Mouse (Mus musculus): ENCODE data around the gene Ppfibp2. TPM values are rescaled to one million over a fixed set of nuclear protein-coding genes. Genes with fewer than 3 reads are reported as not detected.
A peak's percentile ranks its signal among the peaks of the same experiment; 100 is the strongest.

The Ppfibp2 gene
- polyA plus RNA-seq, 1 experiment = 11.7 TPM

GRCm38 (mm10) chr7:107618028-107618992, 23.3 kb downstream of the Ppfibp2 start:
- H3K27ac ChIP-seq (ENCODE audit: insufficient read depth, low read length) = peak overlapping the region; percentile 93
- no peaks in the 10 kb centered on the region for H3K36me3 ChIP-seq (ENCODE audit: control insufficient read depth, insufficient read depth, low read length, poor library complexity, severe bottlenecking)
- H3K27me3 ChIP-seq (ENCODE audit: control insufficient read depth, insufficient read depth, low read length, poor library complexity, severe bottlenecking) = no peaks in the 10 kb centered on the region
- TF ChIP-seq POLR2A (IDR thresholded peaks at IDR 0.05; ENCODE audit: insufficient read depth, low read length) (no peak), EP300 (IDR thresholded peaks at IDR 0.05; ENCODE audit: insufficient read depth, low read depth, low read length) (peak; percentile 74; the same call in 1 of the 2 replicates)
- peaks cover 39% of the 10 kb centered on the region for H3K9me3 ChIP-seq (replicated peaks; ENCODE audit: control insufficient read depth, insufficient read depth, low read length, poor library complexity, severe bottlenecking)
- no peak overlapping the region for H3K4me3 ChIP-seq (ENCODE audit: low read depth, low read length)
- H3K9ac ChIP-seq (ENCODE audit: low read depth, poor library complexity, severe bottlenecking) = no peak overlapping the region
- H3K4me1 ChIP-seq (ENCODE audit: control insufficient read depth, insufficient read depth, low read length) = no peaks in the 10 kb centered on the region

DNA sequence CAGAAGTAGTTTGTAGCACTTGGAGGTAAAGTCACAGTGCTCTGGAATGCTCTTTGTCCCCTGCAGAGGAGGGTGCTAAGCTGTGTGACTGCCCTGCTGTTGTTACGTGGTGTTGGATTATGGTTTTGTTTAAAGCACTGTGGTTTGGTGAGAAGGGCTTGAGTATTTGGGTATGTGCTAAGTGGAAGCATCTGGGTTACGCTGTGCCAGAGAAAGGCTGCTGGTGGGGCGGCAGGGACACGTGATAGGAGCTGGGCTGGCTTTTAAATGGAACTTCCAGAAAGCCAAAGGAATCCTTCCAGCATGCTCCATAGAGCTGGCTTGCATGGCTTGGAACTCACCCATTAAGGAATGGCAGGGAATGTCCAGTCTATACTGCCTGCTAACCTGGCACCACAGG, 24.2 kb downstream of the Ppfibp2 start:
- H3K4me3 ChIP-seq (ENCODE audit: low read depth, low read length) = no peak overlapping the region
- H3K4me1 ChIP-seq (ENCODE audit: control insufficient read depth, insufficient read depth, low read length) = no peaks in the 10 kb centered on the region
- peaks cover 30% of the 10 kb centered on the region for H3K9me3 ChIP-seq (replicated peaks; ENCODE audit: control insufficient read depth, insufficient read depth, low read length, poor library complexity, severe bottlenecking)
- TF ChIP-seq EP300 (IDR thresholded peaks at IDR 0.05; ENCODE audit: insufficient read depth, low read depth, low read length) (no peak), POLR2A (IDR thresholded peaks at IDR 0.05; ENCODE audit: insufficient read depth, low read length) (no peak), CTCF (IDR thresholded peaks at IDR 0.05; ENCODE audit: low read depth, low read length) (no peak)
- H3K27ac ChIP-seq (ENCODE audit: insufficient read depth, low read length) = no peak overlapping the region
- no peak overlapping the region for H3K9ac ChIP-seq (ENCODE audit: low read depth, poor library complexity, severe bottlenecking)
- H3K27me3 ChIP-seq (ENCODE audit: control insufficient read depth, insufficient read depth, low read length, poor library complexity, severe bottlenecking) = no peaks in the 10 kb centered on the region
- H3K36me3 ChIP-seq (ENCODE audit: control insufficient read depth, insufficient read depth, low read length, poor library complexity, severe bottlenecking) = no peaks in the 10 kb centered on the region

DNA sequence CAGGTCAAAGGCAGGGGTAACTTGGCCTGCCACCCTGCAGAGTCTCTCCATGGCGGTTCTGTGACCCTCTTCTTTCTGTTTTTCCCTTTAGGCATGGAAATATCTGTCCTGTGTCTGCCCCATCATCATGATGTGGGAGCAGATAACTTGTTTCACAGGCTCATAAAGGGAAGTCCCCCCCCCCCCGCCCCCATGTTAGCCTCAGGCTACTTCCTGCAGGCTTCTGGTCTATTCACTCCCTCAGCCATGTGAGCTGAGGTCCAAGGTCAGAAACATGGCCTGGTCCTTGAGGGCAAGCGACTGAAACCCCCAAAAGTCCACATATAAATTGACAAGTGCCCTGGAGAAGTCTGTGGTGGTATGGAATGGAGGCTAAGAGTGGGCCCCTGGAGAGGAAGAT, 25.1 kb downstream of the Ppfibp2 start:
- no peaks in the 10 kb centered on the region for H3K4me1 ChIP-seq (ENCODE audit: control insufficient read depth, insufficient read depth, low read length)
- no peaks in the 10 kb centered on the region for H3K27me3 ChIP-seq (ENCODE audit: control insufficient read depth, insufficient read depth, low read length, poor library complexity, severe bottlenecking)
- no peak overlapping the region for H3K9ac ChIP-seq (ENCODE audit: low read depth, poor library complexity, severe bottlenecking)
- H3K9me3 ChIP-seq (replicated peaks; ENCODE audit: control insufficient read depth, insufficient read depth, low read length, poor library complexity, severe bottlenecking) = peaks cover 22% of the 10 kb centered on the region
- TF ChIP-seq CTCF (IDR thresholded peaks at IDR 0.05; ENCODE audit: low read depth, low read length) (no peak), EP300 (IDR thresholded peaks at IDR 0.05; ENCODE audit: insufficient read depth, low read depth, low read length) (no peak), POLR2A (IDR thresholded peaks at IDR 0.05; ENCODE audit: insufficient read depth, low read length) (no peak)
- no peaks in the 10 kb centered on the region for H3K36me3 ChIP-seq (ENCODE audit: control insufficient read depth, insufficient read depth, low read length, poor library complexity, severe bottlenecking)
- no peak overlapping the region for H3K27ac ChIP-seq (ENCODE audit: insufficient read depth, low read length)
- H3K4me3 ChIP-seq (ENCODE audit: low read depth, low read length) = no peak overlapping the region

DNA sequence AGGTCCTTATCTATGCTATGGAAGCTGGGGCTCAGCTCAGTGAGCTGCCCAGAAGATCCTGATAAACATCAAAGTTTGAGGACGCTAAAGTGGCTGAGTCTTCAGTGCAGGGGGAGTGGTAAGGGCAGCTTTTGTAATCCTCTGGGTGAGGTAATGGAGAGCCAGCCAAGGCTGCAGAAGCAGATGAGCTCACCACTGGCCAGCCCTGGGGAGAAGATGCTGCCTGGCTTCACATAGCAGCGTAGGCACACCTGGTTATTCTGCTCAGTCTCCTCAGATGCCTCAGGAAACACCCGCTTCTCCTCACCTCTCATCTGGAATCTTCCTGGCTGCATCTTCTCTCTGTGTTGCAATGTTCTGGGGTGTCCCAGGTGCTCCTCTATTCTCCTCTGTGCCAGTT, 29.4 kb downstream of the Ppfibp2 start:
- H3K4me3 ChIP-seq (ENCODE audit: low read depth, low read length) = no peak overlapping the region
- H3K36me3 ChIP-seq (ENCODE audit: control insufficient read depth, insufficient read depth, low read length, poor library complexity, severe bottlenecking) = no peaks in the 10 kb centered on the region
- no peaks in the 10 kb centered on the region for H3K9me3 ChIP-seq (replicated peaks; ENCODE audit: control insufficient read depth, insufficient read depth, low read length, poor library complexity, severe bottlenecking)
- no peaks in the 10 kb centered on the region for H3K4me1 ChIP-seq (ENCODE audit: control insufficient read depth, insufficient read depth, low read length)
- no peaks in the 10 kb centered on the region for H3K27me3 ChIP-seq (ENCODE audit: control insufficient read depth, insufficient read depth, low read length, poor library complexity, severe bottlenecking)
- no peak overlapping the region for H3K27ac ChIP-seq (ENCODE audit: insufficient read depth, low read length)
- no peak overlapping the region for H3K9ac ChIP-seq (ENCODE audit: low read depth, poor library complexity, severe bottlenecking)
- no peak for TF ChIP-seq POLR2A (IDR thresholded peaks at IDR 0.05; ENCODE audit: insufficient read depth, low read length)
- TF ChIP-seq EP300 (IDR thresholded peaks at IDR 0.05; ENCODE audit: insufficient read depth, low read depth, low read length) = no peak
- no peak for TF ChIP-seq CTCF (IDR thresholded peaks at IDR 0.05; ENCODE audit: low read depth, low read length)

DNA sequence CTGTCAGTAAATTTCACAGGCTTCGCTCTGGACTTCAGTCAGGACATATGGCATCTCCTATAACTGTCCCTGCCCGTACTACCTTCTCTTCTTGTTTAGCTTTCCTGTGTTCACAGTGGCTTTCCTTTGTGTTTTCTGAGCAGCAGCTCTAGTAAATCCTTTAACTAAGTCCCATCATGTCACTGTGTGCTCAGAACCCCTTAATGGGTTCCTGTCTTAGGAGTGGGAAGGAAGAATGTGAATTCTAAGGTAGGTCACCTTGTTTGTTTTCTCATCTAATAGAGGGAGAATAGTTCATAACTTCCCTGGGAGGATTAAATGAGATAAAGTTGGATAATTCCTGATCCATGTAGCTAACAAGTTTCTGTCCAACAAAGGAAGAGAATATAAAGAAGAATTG, 30.1 kb downstream of the Ppfibp2 start, which contains the start of gene 5330417H12Rik:
TSS of gene 5330417H12Rik (minus strand) at position 101 of the 400 bp plus-strand sequence.
- no peak within 1 kb of the TSS for H3K4me3 ChIP-seq (ENCODE audit: low read depth, low read length)
- no peaks in the 10 kb centered on the region for H3K27me3 ChIP-seq (ENCODE audit: control insufficient read depth, insufficient read depth, low read length, poor library complexity, severe bottlenecking)
- no peak within 1 kb of the TSS for H3K9ac ChIP-seq (ENCODE audit: low read depth, poor library complexity, severe bottlenecking)
- no peaks in the 10 kb centered on the region for H3K4me1 ChIP-seq (ENCODE audit: control insufficient read depth, insufficient read depth, low read length)
- H3K27ac ChIP-seq (ENCODE audit: insufficient read depth, low read length) = no peak within 1 kb of the TSS
- H3K36me3 ChIP-seq (ENCODE audit: control insufficient read depth, insufficient read depth, low read length, poor library complexity, severe bottlenecking) = no peaks in the 10 kb centered on the region
- no peak for TF ChIP-seq EP300 (IDR thresholded peaks at IDR 0.05; ENCODE audit: insufficient read depth, low read depth, low read length)
- TF ChIP-seq CTCF (IDR thresholded peaks at IDR 0.05; ENCODE audit: low read depth, low read length) = no peak
- TF ChIP-seq POLR2A (IDR thresholded peaks at IDR 0.05; ENCODE audit: insufficient read depth, low read length) = no peak
- no peaks in the 10 kb centered on the region for H3K9me3 ChIP-seq (replicated peaks; ENCODE audit: control insufficient read depth, insufficient read depth, low read length, poor library complexity, severe bottlenecking)

DNA sequence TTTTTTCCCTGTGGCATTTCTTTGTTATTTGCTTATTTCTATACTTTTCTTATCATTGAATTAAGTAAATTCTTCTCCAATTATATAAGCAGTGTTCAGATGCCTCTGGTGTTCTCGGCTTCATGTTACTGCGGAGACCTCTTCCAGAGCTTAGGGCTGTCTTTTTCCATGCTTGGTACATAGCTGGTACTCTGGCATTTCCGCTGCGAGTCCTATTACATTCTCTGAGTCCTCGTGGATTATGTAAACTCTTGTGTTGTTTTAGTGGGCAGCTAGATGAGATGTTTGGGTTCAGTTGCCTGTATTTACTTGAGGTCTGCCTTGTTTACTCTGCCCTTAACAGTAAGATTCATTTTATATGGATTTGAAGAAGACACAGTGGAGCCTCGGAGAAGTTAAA, 30.8 kb downstream of the Ppfibp2 start:
- Histone ChIP-seq H3K27ac (ENCODE audit: insufficient read depth, low read length) (no peak overlapping the region), H3K36me3 (ENCODE audit: control insufficient read depth, insufficient read depth, low read length, poor library complexity, severe bottlenecking) (no peaks in the 10 kb centered on the region), H3K4me1 (ENCODE audit: control insufficient read depth, insufficient read depth, low read length) (no peaks in the 10 kb centered on the region), H3K9ac (ENCODE audit: low read depth, poor library complexity, severe bottlenecking) (no peak overlapping the region), H3K4me3 (ENCODE audit: low read depth, low read length) (no peak overlapping the region), H3K9me3 (replicated peaks; ENCODE audit: control insufficient read depth, insufficient read depth, low read length, poor library complexity, severe bottlenecking) (no peaks in the 10 kb centered on the region), H3K27me3 (ENCODE audit: control insufficient read depth, insufficient read depth, low read length, poor library complexity, severe bottlenecking) (no peaks in the 10 kb centered on the region)
- no peak for TF ChIP-seq CTCF (IDR thresholded peaks at IDR 0.05; ENCODE audit: low read depth, low read length)
